Mouse (Mus musculus) kidney, postnatal 25 days (tissue): ENCODE data around the gene Chsy1.
"Not testable (repeated sequence)": the region's sequence is repeated elsewhere in the genome, so short reads cannot be mapped to it uniquely, and the experiment has no call there.

ENCODE experiments used
- DNase-seq, 2 experiments: peaks; one replicate each; pipeline ENCODE4 v3.0.0; 2021; ENCODE audit warnings: mixed read lengths in 2 of 2

Gene Chsy1

GRCm38 (mm10) chr7:66179120-66179581 is 69.8 kb downstream of the Chsy1 start:
- no peak for DNase-seq

- DNase-seq = no peak
Measured at GRCm38 (mm10) chr7:66179711-66180110, 70.4 kb downstream of the Chsy1 start.

- no peak for DNase-seq
Measured at GRCm38 (mm10) chr7:66180260-66180659, 70.9 kb downstream of the Chsy1 start.

- no peak for DNase-seq
Measured at GRCm38 (mm10) chr7:66180711-66181365, 71.5 kb downstream of the Chsy1 start.

DNA sequence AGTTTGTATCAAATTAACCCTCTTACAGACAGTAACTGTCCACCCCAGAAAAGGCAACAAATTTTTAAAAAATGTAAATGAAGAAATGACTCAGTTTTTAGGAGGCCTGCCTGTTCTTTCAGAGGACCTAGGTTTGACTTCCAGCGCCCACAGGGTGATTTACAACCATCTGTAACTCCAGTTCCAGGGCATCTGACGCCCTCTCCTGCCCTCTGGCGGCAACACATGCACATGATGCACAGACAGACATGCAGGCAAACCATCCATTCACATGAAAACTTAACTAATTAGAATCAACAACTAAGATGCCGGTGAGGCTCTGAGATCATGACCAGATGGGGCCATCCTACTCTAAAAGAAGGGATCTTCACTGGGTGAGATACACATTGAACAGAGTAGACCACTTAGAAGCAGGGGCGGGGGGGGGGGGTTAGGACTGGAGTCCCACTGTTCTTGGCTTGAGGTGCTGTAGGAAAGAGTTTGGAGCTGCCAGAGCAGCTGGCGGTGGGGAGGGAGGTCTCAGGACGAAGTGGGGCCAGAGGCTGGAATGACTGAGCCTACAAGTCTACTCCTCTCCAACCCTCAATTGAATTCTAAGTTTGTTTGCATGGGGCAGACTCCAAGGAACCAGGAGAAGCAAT is 72.9 kb downstream of the Chsy1 start:
- peak in 1 of 2 experiments; percentile 6 for DNase-seq

DNA sequence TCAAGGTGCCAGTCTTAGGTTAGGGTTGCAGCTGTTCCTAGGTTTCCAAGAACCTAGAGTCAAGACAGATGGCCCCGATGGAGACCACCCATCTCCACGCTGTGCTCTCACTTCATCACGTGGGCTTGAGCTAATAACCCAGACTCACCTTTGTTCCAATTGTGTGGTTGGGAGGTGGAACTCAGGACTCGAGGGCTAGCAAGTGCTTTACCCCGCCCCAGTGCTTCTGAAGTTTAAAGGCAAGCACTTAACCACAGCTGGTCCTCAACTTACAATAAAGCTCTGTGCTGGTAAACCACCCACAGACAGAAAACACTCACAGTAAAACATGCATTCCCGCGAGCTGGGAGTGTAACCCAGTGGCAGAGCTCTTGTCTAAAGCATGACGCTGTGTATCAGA is 74.1 kb downstream of the Chsy1 start:
- no peak for DNase-seq

DNA sequence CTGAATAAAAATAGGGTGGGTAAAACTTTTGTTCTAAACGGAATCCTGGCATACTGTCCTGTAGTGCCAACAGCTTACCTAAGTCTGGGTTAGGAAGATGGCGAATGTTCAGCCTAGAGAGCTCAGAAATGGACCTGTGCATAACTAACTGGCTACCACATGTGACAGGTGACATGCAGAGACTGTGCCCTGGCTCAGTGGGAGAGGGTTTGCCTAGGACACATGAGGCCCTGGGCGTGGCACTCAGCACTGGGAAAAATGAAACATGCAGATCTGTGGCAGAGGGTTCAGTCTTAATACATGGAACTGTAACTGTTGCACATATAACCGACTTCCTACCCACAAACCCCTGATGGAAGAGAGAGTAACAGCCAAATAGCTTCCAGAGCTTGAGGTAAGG is 74.7 kb downstream of the Chsy1 start:
- DNase-seq = no peak

- DNase-seq = no peak
Measured at GRCm38 (mm10) chr7:66185370-66185769, 76.1 kb downstream of the Chsy1 start.

- DNase-seq = no peak
Measured at GRCm38 (mm10) chr7:66187581-66188231, 78.4 kb downstream of the Chsy1 start.

DNA sequence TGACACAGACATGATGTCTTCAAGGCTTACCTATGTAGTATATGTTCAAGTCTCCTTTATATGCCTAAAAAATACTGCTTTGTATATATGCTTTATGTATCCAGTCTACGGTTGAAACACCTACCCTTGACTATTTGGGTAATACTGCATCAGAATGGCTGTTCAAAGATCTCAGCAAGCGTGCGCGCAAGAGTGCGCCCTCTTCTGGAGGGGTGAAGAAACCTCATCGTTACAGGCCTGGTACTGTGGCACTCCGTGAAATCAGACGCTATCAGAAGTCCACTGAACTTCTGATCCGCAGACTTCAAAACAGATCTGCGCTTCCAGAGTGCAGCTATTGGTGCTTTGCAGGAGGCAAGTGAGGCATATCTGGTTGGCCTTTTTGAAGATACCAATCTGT is 81.1 kb downstream of the Chsy1 start:
- not testable (repeated sequence) for DNase-seq

GRCm38 (mm10) chr7:66194511-66194910 is 85.2 kb downstream of the Chsy1 start:
- no peak for DNase-seq

GRCm38 (mm10) chr7:66195881-66196280 is 86.6 kb downstream of the Chsy1 start:
- DNase-seq = no peak

GRCm38 (mm10) chr7:66196609-66197445 is 87.5 kb downstream of the Chsy1 start:
- peak in 1 of 2 experiments; percentile 30 for DNase-seq

GRCm38 (mm10) chr7:66198416-66198815 is 89.1 kb downstream of the Chsy1 start:
- no peak for DNase-seq

GRCm38 (mm10) chr7:66199391-66199831 is 90.1 kb downstream of the Chsy1 start:
- peak in 1 of 2 experiments; percentile 39 for DNase-seq

DNA sequence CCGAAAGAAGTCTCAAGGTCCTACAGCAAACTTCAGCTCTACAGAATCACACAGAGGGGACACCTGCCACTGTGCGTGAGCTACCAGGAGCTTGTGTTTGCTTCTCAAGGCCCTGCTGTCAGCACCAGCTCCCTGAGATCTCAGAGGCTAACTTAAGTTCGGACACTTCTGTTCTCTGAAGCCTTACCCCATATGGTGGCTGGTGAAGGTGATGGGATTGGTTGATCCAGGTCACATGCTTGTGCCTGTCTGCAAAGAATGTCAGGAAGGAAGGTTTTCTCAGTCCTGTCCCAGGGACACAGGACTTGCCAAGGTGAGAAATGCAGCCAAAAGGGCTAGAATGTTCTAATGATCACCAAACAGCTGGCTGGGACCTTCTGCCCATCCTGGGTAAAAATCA is 91.1 kb downstream of the Chsy1 start:
- peak in 1 of 2 experiments; percentile 20 for DNase-seq

DNA sequence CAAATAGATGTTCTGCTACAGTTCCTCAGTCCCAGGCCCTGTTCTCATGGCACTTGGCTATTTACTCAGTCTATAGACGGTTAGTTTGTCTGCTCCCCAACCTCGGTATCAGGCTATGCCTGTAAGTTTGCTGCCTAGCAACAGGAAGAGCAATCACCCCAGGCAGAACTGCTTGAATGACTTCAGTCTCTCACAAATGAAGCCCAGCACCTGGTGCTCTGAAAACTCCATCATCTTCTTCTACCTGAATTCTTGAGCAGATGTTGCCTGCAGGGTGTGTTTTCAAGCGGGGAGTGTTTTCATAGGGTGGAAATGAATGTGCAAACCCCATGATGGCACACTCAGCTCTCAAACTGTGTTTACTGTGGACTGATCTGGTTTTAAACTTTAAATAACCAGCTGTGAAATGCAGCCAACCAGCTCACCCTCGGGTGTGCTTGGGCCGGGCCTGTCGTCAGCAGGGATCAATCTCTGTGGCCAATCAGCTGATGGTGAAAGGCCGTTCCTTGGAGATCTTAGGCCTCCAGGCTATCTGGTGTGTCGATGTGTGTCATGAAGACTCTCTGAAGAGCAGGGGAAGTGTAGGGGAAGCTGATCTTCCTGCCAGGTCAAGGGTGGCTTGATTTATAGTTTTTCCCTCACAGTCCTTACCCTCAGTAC is 91.6 kb downstream of the Chsy1 start:
- DNase-seq = peak in 1 of 2 experiments; percentile 25

DNA sequence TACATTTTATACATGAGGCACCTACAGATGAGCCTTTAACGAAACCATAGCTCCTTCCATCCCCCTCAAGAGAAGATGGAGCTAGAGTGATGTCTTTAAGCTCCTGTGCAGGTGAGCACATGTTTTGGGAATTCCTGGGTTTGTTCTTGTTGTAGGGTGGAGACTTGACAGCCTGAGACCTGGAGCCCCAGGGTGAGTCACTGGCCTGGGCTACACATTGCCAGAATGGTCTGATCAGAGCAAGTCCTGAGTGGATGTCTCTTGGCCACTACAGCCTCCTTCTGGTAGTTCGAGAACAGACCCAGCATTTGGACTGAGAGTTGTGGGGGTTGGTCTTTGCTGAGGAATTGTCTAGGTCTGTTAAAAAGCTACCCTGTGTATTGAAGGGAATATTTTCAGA is 92.3 kb downstream of the Chsy1 start:
- DNase-seq = peak in 1 of 2 experiments; percentile 19

DNA sequence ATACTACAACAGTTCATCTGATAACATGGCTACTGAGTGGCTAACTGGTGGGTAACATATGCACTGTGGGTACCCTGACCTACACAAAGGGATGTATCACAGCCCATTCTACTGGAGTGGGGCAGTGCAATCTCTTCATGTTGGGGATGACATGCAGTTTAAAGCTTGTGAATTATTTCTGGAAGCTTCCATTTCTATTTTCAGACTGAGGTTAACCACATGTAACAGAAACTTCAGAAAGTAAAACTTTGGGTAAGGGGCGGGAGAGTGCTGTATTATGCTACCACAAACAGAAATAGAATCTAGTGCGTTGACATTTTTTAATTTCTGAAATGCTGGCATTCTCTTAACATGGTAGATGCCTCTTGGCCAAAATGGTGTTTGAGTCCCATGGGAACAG is 100.6 kb downstream of the Chsy1 start:
- peak in 1 of 2 experiments; percentile 3 for DNase-seq

DNA sequence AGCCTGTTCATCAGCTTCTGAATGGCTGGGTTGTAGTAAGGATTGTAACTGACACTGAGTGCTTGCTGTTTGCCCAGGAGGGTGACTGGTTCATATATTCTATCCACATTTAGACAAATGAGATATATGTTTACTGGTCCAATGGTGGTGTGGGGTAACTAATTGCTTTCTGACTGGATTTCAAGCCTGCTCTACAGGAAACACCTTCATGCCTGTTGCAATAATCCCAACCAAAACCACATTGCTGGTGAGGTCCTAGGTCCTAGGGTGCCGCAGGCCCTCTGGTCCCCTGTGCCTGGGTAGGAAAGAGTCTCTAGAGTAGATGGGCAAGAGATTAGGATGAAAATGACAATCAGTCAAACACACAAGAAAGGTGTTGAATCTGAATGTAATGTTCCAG is 103.6 kb downstream of the Chsy1 start:
- DNase-seq = no peak

GRCm38 (mm10) chr7:66214477-66214876 is 105.2 kb downstream of the Chsy1 start:
- DNase-seq = peak in 1 of 2 experiments; percentile 21

- no peak for DNase-seq
Measured at GRCm38 (mm10) chr7:66215911-66216310, 106.6 kb downstream of the Chsy1 start.
